Mouse (Mus musculus) heart, embryonic 16.5 days (tissue): ENCODE data around the gene Pibf1. TPM values are rescaled to one million over a fixed set of nuclear protein-coding genes. Genes with fewer than 3 reads are reported as not detected.

Experiments used
- ATAC-seq: fragments of 200-750 bp; cut with Nextera tagmentation; replicated peaks from 2 replicates; pipeline ENCODE4 v1.8.0; 2017; ENCODE audit warnings: moderate number of reproducible peaks; ENCODE audit not compliant: insufficient read depth, low FRiP score; ENCODE audit errors: extremely low read depth
- H3K27ac ChIP-seq: fragments of 300-500 bp; sonication (generic); 2 replicates; pipeline ENCODE4 v1.5.1; 2014; ENCODE audit warnings: mild to moderate bottlenecking, low read length, control low read depth, moderate library complexity
- H3K27me3 ChIP-seq: fragments of 300-500 bp; sonication (generic); 2 replicates; pipeline ENCODE4 v1.6.1; 2014; ENCODE audit warnings: low read length, mixed read lengths; ENCODE audit not compliant: control insufficient read depth, insufficient read depth
- H3K36me3 ChIP-seq: fragments of 300-500 bp; sonication (generic); 2 replicates; pipeline ENCODE4 v1.6.1; 2014; ENCODE audit not compliant: control insufficient read depth, insufficient read depth
- H3K4me1 ChIP-seq: fragments of 300-500 bp; sonication (generic); 2 replicates; pipeline ENCODE4 v1.6.1; 2014; ENCODE audit warnings: low read length, mixed read lengths; ENCODE audit not compliant: control insufficient read depth, insufficient read depth
- H3K4me2 ChIP-seq: fragments of 300-500 bp; sonication (generic); 2 replicates; pipeline ENCODE4 v1.6.1; 2014; ENCODE audit warnings: low read depth, mild to moderate bottlenecking, control low read depth, low read length
- H3K4me3 ChIP-seq: fragments of 300-500 bp; sonication (generic); 2 replicates; pipeline ENCODE4 v1.5.1; 2014; ENCODE audit warnings: mild to moderate bottlenecking, control low read depth, low read length
- H3K9ac ChIP-seq: fragments of 300-500 bp; sonication (generic); 2 replicates; pipeline ENCODE4 v1.6.1; 2014; ENCODE audit warnings: low read length, control low read depth
- H3K9me3 ChIP-seq: fragments of 300-500 bp; sonication (generic); replicated peaks from 2 replicates; pipeline ENCODE4 v1.6.1; 2016; ENCODE audit warnings: low read length; ENCODE audit not compliant: control insufficient read depth
- WGBS: fragments of 180-500 bp; shearing (Covaris S2); extraction: QIAGEN DNeasy Blood & Tissue Kit; methylation state at CpG from one replicate; pipeline ENCODE4 v1.1.7; 2014; 5-methylcytosine and 5-hydroxymethylcytosine counted together
- polyA plus RNA-seq: library from polyadenylated mRNA; unstranded; fragments of >200 nt; fragmentation: Nextera tagmentation; extraction: Ambion mirVana; gene quantifications from 2 replicates; pipeline ENCODE4 v1.2.1, GENCODE M21; 2015

Gene Pibf1
- 12.8 and 15.0 TPM in 2 replicates for polyA plus RNA-seq

DNA sequence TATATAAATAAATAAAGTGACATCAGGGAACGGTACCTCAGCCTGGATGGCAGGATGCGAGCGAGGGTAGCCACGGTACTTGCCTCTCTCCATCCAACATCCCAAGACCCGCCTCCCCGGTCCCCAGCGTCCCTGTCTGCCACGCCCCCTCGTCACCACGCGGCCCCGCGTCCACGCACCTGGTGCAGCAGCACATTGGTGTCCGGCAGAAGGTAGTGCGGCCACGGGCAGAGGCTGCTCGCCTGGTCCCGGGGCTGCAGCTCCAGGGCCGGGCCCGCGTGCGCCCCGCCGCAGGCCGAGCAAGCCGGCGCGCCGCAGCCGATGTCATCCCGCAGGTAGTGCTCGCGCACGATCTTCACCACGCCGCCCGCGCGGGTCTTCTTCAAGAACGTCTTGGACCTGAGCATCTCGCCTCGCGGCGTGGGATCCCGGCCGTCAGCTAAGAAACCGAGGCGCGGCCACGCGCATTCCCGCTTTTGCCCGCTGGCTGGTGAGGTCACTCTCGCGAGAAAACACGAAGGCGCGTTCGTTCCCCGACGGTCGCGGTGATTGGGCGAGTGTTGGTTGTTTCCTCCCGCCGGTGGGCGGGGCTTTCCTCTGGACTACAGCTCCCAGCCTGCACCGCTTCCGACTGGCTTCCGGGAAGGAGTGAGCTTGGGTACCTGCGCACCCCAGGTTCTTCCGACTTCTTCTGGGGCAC is at the start of gene Pibf1, which contains the start of gene Dis3:
Pibf1 (plus strand) TSS at position 158 of the 700 bp plus-strand sequence.
Dis3 (minus strand) TSS at position 504 of the 700 bp plus-strand sequence.
- WGBS: under 1% methylated on average over 73 of the region's 73 CpGs
- no peaks in the 10 kb centered on the region for H3K9me3 ChIP-seq
- H3K36me3 ChIP-seq: peaks cover 20% of the 10 kb centered on the region
- H3K4me3 ChIP-seq: peak within 1 kb of the TSS; percentile 84
- H3K27ac ChIP-seq: peak within 1 kb of the TSS; percentile 49
- ATAC-seq: peak; percentile 99
- H3K9ac ChIP-seq: peak within 1 kb of the TSS; percentile 81
- H3K4me2 ChIP-seq: peak within 1 kb of the TSS; percentile 76
- H3K27me3 ChIP-seq: no peaks in the 10 kb centered on the region
- H3K4me1 ChIP-seq: peaks cover 9% of the 10 kb centered on the region

DNA sequence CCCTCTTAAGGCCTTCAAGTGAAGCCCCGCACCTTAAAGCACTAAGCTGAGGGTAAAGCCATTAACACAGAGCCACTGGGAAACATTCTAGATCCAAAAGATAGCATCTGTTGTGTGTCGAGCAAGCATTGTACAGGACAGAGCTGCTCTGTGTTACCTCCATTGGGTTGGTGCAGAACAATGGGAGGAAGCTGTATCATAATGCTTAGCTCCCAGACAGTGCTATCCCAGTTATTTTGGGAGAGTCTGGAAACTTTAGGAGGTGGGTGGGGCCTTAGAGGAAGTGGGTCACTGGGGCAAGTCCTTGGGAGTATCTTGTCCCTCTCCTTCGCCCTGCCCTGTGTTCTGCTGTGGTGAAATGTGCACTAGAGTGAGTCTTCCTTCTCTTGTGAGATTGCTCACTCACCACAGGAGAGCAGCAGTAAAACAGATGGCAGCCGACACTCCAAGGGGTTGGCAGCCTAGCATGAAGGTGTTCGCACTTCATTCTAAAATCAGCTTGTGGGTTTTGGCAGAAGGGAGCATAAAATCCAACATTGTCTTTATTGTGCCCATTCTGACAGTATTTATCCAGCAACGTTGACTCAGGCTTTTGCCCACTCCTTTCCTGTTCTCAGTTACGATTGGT is 40.2 kb upstream of the Pibf1 start:
- Histone ChIP-seq H3K4me3 (no peak overlapping the region), H3K4me2 (no peak overlapping the region), H3K36me3 (peaks cover 32% of the 10 kb centered on the region), H3K9ac (no peak overlapping the region), H3K27me3 (no peaks in the 10 kb centered on the region), H3K9me3 (no peaks in the 10 kb centered on the region), H3K4me1 (0 out of 2 replicates have a peak, but pooled peaks cover 2% of the 10 kb centered on the region), H3K27ac (no peak overlapping the region)
- 80% methylated on average over 7 of the region's 7 CpGs for WGBS
- peak; percentile 65 for ATAC-seq

DNA sequence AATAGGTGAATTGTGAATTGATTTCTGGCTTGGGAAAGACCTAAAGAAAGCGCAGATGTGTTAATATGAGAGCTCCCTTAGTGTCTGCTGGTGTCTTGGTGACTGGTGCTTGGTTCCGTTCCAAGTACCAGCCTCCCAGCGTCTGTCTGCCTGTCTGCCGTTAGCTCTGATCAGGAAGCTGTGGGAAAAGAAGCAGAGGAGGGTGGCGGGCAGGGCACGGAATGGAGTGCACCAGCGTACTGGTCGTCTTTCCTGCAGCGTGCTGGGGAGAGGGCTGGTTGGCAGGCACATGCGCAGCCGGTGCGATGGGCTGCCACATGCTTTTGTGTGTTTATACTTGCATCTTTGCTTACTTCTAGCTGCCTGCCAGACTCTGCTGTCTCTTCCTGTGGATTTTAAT is 38.6 kb upstream of the Pibf1 start:
- H3K27ac ChIP-seq: no peak overlapping the region
- H3K9me3 ChIP-seq: no peaks in the 10 kb centered on the region
- H3K4me1 ChIP-seq: 0 out of 2 replicates have a peak, but pooled peaks cover 2% of the 10 kb centered on the region
- no peak overlapping the region for H3K4me2 ChIP-seq
- H3K36me3 ChIP-seq: peaks cover 32% of the 10 kb centered on the region
- 86% methylated on average over 12 of the region's 12 CpGs for WGBS
- no peak overlapping the region for H3K4me3 ChIP-seq
- no peaks in the 10 kb centered on the region for H3K27me3 ChIP-seq
- no peak for ATAC-seq
- no peak overlapping the region for H3K9ac ChIP-seq

DNA sequence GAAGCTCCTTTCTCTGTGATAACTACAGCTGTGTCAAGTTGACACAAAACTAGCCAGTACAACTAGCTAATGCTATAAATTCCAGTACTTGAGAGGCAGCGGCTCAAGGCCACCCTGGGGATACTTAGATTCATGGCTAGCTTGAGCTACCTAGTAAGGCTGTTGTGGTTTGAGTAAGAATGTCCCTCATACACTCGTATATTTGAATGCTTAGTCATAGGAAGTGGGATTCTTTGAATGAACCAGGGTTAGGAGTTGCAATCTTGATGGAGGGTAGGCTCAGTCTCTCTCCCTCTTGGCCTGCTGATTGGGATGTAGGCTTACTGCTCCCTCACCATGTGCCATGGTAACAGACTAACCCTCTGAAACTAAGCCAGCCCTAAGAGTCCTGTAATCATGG is 36.1 kb upstream of the Pibf1 start:
- Histone ChIP-seq H3K4me1 (0 out of 2 replicates have a peak, but pooled peaks cover 2% of the 10 kb centered on the region), H3K4me3 (no peak overlapping the region), H3K27ac (no peak overlapping the region), H3K9me3 (no peaks in the 10 kb centered on the region), H3K36me3 (peaks cover 31% of the 10 kb centered on the region), H3K27me3 (no peaks in the 10 kb centered on the region), H3K9ac (no peak overlapping the region), H3K4me2 (no peak overlapping the region)
- ATAC-seq: no peak
- WGBS: 90% methylated on average over 2 of the region's 2 CpGs

DNA sequence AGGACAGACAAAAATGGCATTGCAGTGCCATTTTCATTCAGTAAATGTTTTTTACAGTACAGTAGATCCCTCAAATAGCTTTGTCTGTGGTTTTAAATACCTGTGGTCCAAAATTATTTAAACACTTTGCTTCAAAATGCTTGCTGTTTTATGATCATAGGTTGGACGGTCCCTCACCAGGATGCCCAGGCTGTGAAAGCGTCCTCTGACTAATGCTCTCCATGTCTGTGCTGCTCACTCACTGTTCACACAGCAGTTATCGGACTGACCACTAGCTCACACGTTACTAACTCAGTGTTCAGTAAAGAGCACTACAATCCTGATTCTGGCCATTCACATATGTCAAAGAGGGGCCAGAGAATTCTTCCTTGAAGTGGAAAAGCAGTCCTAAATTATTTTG is 28.1 kb upstream of the Pibf1 start:
- ATAC-seq: no peak
- Histone ChIP-seq H3K4me3 (no peak overlapping the region), H3K4me2 (no peak overlapping the region), H3K27me3 (no peaks in the 10 kb centered on the region), H3K27ac (no peak overlapping the region), H3K36me3 (peaks cover 37% of the 10 kb centered on the region), H3K9me3 (no peaks in the 10 kb centered on the region), H3K9ac (no peak overlapping the region), H3K4me1 (no peaks in the 10 kb centered on the region)
- WGBS: 87% methylated on average over 4 of the region's 4 CpGs

DNA sequence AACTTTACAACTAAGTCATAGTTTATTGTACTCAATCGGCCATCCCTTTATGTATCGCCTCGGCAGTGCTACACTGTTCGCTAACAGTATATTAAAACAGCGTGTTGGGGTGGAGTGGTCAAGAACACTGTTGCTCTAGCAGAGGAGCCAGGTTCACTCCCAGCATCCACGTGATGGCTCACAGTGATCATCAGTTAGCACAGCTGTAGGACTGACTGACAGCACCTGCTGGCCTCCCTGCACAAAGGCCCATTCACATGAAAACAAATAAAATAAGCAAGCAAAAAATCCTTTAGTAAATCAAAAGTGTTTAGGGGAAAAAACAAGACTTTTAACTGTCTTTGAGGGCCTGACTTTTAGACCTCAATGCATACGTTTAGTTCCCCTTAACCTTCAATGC is 10.3 kb upstream of the Pibf1 start:
- ATAC-seq: no peak

DNA sequence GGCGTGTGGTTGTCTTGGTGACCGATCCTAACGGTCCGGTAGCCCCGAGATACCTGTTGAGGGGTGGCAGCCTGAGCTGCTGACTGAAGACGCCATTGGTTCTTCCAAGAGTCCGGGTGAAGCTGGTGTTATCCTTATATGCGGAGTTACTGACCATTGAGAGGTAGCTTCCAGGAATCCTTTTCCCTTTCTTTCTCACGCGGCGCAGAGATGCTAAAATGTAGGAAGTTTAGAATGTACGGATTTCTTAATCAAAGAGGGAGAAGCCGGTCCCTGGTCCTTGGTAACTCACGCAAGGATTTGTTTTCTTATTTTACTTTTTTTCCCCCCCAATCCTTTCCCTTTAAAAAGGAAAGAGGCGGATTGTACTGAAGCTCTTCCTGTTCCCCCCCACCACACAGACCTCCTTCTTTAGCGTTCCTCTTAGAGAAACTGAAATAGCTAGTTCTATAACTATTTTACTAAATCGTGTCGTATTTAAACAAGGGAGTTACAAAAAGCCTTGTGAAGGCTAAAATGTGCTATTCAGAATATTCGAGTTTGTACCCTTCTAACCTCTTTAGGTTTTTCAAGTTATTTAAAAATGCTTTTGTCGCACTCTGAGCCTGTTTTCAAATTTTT is 853 bp downstream of the Pibf1 start:
- no peaks in the 10 kb centered on the region for H3K27me3 ChIP-seq
- H3K36me3 ChIP-seq: peaks cover 24% of the 10 kb centered on the region
- peak overlapping the region; percentile 61 for H3K9ac ChIP-seq
- H3K4me1 ChIP-seq: peaks cover 9% of the 10 kb centered on the region
- no peaks in the 10 kb centered on the region for H3K9me3 ChIP-seq
- peak overlapping the region; percentile 75 for H3K4me2 ChIP-seq
- ATAC-seq: no peak
- H3K4me3 ChIP-seq: peak overlapping the region; percentile 84
- WGBS: 6% methylated on average over 20 of the region's 20 CpGs
- H3K27ac ChIP-seq: no peak overlapping the region

More for the DNA sequence above, 10.3 kb upstream of the Pibf1 start:
- Histone ChIP-seq H3K4me2 (no peak overlapping the region), H3K4me3 (no peak overlapping the region), H3K9ac (no peak overlapping the region), H3K27ac (no peak overlapping the region), H3K27me3 (no peaks in the 10 kb centered on the region), H3K9me3 (no peaks in the 10 kb centered on the region), H3K36me3 (peaks cover 44% of the 10 kb centered on the region), H3K4me1 (no peaks in the 10 kb centered on the region)
- 94% methylated on average over 7 of the region's 7 CpGs for WGBS

DNA sequence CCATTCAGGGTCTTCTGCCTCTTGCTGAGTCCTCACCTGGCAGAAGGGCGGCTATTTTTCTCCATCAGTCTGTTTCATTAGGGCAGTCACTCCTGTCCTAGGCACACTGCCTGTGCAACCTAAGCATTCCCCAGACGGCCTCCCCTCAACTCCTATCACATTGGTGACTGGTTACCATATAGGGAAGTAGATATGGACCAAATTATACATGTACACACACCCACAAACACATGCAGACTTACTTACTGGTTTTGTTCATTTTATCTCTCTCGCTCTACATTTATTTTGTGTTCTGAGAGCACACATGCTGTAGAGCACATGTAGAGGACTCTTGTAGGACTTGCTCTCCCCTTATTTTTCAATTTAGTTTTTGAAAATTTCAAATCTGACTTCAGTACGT is 3.8 kb downstream of the Pibf1 start:
- WGBS: 91% methylated on average over 4 of the region's 4 CpGs
- peaks cover 17% of the 10 kb centered on the region for H3K36me3 ChIP-seq

More for the DNA sequence above, 3.8 kb downstream of the Pibf1 start:
- Histone ChIP-seq H3K27me3 (no peaks in the 10 kb centered on the region), H3K27ac (no peak overlapping the region), H3K9me3 (no peaks in the 10 kb centered on the region), H3K4me2 (no peak overlapping the region), H3K4me1 (peaks cover 9% of the 10 kb centered on the region), H3K9ac (no peak overlapping the region), H3K4me3 (no peak overlapping the region)
- ATAC-seq: no peak
